Mouse (Mus musculus): ENCODE results near the gene Abce1.

Abce1 gene

GRCm38 (mm10) chr8:79639586-79640451 is 71.7 kb downstream of the Abce1 start, which contains the start of gene Otud4:
Gene Otud4, plus strand, starts transcription at chr8:79639618.
- DNase-seq: peak; percentile 67 to 77

GRCm38 (mm10) chr8:79638707-79639549 is 72.6 kb downstream of the Abce1 start:
- DNase-seq: peak; percentile 97 to 98

GRCm38 (mm10) chr8:79638001-79638706 is 73.4 kb downstream of the Abce1 start:
- peak; percentile 17 to 26 for DNase-seq

GRCm38 (mm10) chr8:79637237-79637636 is 74.3 kb downstream of the Abce1 start:
- no peak for DNase-seq

GRCm38 (mm10) chr8:79636151-79636550 is 75.4 kb downstream of the Abce1 start:
- no peak for DNase-seq

- no peak for DNase-seq
Observed at GRCm38 (mm10) chr8:79635491-79635890, 76.0 kb downstream of the Abce1 start.

All from kidney, postnatal 4 days (tissue).